Mouse (Mus musculus) CD4-positive helper T cell, adult 2 months (primary cell): ENCODE results near the gene Prss32.
"Not testable (repeated sequence)": the region's sequence is repeated elsewhere in the genome, so short reads cannot be mapped to it uniquely, and the experiment has no call there.

Source experiments
- DNase-seq: peaks from one replicate; pipeline ENCODE4 v3.0.0-alpha.2; 2012; ENCODE audit warnings: low read depth, missing footprints, low spot score

The Prss32 gene

DNA sequence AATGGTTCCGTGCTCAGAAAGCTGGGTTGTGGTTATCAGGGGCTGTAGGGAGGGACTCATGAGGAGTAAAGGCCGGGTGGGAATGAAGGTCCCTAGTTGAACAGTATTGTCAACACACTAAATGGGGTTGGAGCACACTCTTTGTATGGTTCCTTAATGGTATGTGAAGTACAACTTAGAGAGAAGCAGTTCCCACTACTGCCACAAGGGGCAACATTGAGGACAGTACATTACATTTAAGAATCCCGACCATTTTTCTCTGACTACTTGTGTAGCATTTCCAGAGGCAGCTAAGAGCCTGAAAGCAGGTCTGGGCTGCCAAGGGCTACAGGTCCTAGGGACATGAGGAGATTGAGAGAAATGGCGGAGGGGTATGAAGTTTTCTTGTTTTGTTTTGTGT is 2.5 kb upstream of the Prss32 start:
- DNase-seq, result peak; percentile 77

GRCm38 (mm10) chr17:23843141-23843811 is 379 bp upstream of the Prss32 start:
- no peak for DNase-seq

DNA sequence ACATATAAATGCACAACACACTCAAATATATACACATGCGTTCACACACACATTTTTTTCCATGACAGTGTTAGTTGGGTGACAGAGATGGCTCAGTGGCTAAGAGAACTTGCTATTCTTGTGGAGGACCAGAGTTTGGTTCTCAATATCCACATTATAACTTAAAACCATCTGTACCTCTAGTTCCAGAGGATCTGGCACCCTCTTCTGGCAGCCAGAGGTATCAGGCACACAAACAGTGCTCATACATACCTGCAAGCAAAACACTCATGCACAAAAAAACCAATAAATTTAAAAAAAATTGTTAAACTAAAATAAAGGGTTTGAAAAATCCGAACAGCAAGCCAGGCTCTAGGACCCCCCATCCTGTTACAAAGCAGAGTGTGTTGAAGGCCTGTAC is 6.4 kb downstream of the Prss32 start:
- no peak for DNase-seq

GRCm38 (mm10) chr17:23850853-23851749 is 7.4 kb downstream of the Prss32 start:
- DNase-seq, result peak; percentile 66

DNA sequence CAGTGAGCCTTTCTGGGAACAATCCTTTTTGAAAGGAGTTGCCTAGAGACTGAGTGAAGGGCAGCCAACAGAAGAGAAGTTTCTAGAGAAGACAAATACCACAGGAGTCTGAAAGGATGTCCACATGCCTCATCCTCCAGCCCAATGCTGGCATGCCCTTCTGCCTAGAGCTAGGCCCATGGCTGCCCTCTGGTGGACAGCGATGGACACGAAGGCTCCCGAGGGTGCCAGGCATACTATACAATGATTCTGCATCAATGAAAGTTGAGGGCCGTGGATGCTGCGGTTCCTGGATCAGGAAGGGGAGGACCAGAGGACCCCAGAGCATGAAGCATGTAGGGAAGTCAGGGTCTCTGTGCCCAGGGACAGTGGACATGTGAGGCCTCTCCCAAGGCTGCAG is 9.6 kb downstream of the Prss32 start:
- DNase-seq, result peak; percentile 41

DNA sequence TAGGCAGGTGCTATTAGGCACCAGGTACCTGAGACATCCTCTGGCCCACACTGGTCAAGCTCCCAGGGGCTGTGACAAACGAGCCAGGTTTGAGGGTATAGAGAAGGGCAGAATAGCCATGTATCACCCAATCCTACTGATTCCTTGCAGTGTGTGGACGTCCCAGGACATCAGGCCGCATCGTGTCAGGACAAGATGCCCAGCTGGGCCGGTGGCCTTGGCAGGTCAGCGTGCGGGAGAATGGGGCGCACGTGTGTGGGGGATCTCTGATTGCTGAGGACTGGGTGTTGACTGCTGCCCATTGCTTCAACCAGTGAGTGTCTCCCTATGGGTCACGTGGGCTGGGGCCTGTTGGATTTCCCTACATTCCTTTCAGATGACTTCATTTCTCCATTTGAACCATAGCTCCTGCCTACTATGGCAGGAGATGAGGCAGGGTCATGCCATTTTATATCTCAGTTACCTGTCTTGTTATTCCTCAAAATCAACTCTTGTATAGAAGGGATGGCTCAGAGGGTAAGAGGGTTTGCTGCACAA is 10.6 kb downstream of the Prss32 start:
- no peak for DNase-seq

- DNase-seq, result no peak
Observed at GRCm38 (mm10) chr17:23857193-23857592, 13.5 kb downstream of the Prss32 start.

- no peak for DNase-seq
Observed at GRCm38 (mm10) chr17:23857913-23858312, 14.3 kb downstream of the Prss32 start.

- no peak for DNase-seq
Observed at GRCm38 (mm10) chr17:23862926-23863325, 19.3 kb downstream of the Prss32 start.

DNA sequence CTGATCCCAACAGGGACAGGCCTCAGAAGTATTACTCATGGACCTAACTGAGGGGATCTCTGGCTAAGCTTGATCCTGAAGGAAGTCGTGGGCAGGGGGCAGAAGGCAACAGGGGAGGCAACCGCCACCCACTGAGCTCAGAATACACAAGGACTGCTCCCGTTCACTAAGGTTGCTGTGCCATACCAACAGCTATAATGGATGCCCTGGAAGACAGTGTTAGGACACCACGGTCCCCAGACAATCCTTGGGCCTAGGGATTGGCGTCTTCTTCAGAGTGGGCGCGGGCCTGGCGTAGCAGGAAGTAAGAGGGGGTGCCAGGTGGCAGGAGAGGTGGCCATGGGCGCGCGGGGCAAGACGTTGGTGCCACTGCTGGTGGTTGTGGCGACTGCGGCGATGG is 24.1 kb downstream of the Prss32 start, which contains the start of gene Prss21:
Prss21 (plus strand) TSS at position 301 of the 400 bp plus-strand sequence.
- no peak for DNase-seq

DNA sequence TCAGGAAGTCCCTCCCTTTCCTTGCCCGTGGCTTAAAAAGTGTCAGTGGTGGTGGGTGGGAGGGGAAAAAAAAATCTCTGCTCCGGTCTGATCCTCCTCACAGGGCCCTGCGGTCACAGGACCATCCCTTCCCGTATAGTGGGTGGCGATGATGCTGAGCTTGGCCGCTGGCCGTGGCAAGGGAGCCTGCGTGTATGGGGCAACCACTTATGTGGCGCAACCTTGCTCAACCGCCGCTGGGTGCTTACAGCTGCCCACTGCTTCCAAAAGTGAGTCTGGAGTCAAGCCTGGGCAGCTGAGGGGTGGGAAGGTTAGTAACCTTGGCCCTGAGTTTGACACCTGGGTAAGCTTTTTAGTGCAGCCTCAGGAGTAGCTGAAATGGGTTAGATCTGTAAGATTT is 24.9 kb downstream of the Prss32 start:
- DNase-seq, result no peak

DNA sequence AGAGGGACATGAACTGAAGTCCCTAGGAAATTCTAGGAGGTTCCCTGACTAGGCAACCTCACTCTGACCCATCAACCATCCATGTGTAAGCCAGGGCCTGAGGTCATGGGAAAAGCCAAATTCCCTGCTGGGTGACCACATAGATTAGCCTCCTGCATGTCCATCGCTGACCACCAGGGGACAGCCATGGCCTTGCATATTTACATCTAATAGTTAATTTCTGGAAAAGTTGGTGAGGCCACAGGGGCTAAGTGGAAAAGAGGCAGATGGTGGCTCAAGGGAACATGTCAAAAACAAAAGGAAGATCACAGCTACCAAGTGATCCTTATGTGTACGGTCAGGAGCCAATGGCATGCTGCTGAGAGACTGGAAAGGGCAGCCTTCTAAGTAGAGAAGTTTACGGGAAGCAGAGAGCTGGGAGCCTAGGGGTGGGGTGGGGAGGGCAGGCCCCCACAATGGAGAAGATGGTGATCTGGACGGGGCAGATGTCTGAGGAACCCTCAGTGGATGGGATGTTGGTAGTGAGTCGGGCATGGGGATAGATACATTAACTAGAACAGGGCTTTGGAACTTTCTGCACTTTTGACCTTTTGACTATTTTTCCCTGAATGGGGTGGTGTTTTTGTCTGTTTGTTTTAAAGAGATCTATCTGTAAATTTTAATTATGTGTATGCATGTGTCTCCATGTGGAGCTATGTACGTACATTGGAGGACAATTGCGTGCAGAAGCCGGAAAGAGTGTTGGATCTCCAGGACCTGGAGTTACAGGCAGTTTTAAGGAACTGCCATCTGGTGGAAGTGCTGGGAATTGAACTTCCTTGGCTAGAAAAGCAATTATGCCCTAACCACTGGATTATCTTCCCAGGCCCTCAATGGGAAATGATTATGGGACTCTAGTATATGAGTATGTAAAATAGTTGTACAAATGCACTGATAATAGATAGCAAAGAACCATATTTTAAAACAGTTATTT is 30.5 kb downstream of the Prss32 start:
- no peak for DNase-seq

DNA sequence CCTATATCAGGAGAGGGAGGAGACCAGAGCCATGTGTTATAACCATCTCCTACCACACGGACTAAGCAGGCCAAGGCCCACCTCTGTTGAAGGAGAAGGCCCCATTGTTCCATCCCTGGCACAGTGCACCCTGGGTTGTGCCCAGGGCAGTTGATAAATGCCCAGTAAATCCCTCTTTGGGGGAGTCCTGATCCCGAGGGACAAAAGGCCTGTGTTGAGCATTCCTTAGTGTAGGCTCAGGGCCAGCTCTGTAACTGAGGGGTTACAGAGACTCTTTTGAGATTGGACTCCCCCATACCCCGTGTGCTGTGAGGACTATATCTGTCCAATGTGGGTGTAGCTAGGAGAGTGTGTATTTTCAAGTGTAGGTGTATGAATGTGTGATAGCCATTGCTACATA is 33.1 kb downstream of the Prss32 start:
- no peak for DNase-seq

- no peak for DNase-seq
Observed at GRCm38 (mm10) chr17:23877166-23877565, 33.5 kb downstream of the Prss32 start.

- DNase-seq, result not testable (repeated sequence)
Observed at GRCm38 (mm10) chr17:23880576-23880975, 36.9 kb downstream of the Prss32 start, which contains the start of the genes Dcpp1 and Dcpp2. Dcpp1 (plus strand) TSS chr17:23880876. Dcpp2 (plus strand) TSS chr17:23880880.
